Mouse (Mus musculus) liver, postnatal 0 days (tissue): Measurements from ENCODE around the gene Srgap1.

Source experiments
- CTCF ChIP-seq: sonication (generic); IDR thresholded peaks from 2 replicates; pipeline ENCODE4 v1.5.1; 2016; ENCODE audit warnings: antibody characterized with exemption, low read depth
- EP300 ChIP-seq: IDR thresholded peaks from 2 replicates; pipeline ENCODE4 v1.6.1; 2016; ENCODE audit warnings: antibody characterized with exemption, low read depth, mild to moderate bottlenecking

GRCm38 (mm10) chr10:122040372-122040771 lies 6.7 kb downstream of the Srgap1 start:
- TF ChIP-seq CTCF (peak; percentile 69), EP300 (no peak)
